Mouse (Mus musculus) hindbrain, embryonic 11.5 days (tissue): ENCODE results near the gene Slc25a34. TPM values are rescaled to one million over a fixed set of nuclear protein-coding genes. Genes with fewer than 3 reads are reported as not detected.

Experiments
- ATAC-seq: fragments of 200-750 bp; cut with Nextera tagmentation; 2 replicates; pipeline ENCODE4 v1.8.0; 2017; ENCODE audit warnings: mild to moderate bottlenecking, moderate TSS enrichment, moderate library complexity; ENCODE audit not compliant: low FRiP score
- DNase-seq: peaks from one replicate; pipeline ENCODE4 v3.0.0-alpha.2; 2015; ENCODE audit warnings: low spot score
- H3K27ac ChIP-seq: fragments of 300-500 bp; sonication (generic); 2 replicates; pipeline ENCODE4 v1.5.1; 2014; ENCODE audit warnings: mild to moderate bottlenecking, low read depth, low read length
- H3K27me3 ChIP-seq: fragments of 300-500 bp; sonication (generic); 2 replicates; pipeline ENCODE4 v1.6.1; 2014; ENCODE audit warnings: mild to moderate bottlenecking, low read length, moderate library complexity, mixed read lengths; ENCODE audit not compliant: control insufficient read depth, insufficient read depth
- H3K36me3 ChIP-seq: fragments of 300-500 bp; sonication (generic); 2 replicates; pipeline ENCODE4 v1.6.1; 2014; ENCODE audit warnings: mild to moderate bottlenecking, low read length, moderate library complexity, mixed read lengths; ENCODE audit not compliant: control insufficient read depth, insufficient read depth
- H3K4me1 ChIP-seq: fragments of 300-500 bp; sonication (generic); replicated peaks from 2 replicates; pipeline ENCODE4 v1.6.1; 2014; ENCODE audit warnings: low read length, mixed read lengths; ENCODE audit not compliant: control insufficient read depth, insufficient read depth
- H3K4me2 ChIP-seq: fragments of 300-500 bp; sonication (generic); replicated peaks from 2 replicates; pipeline ENCODE4 v1.6.1; 2014; ENCODE audit warnings: mild to moderate bottlenecking, low read depth, low read length
- H3K4me3 ChIP-seq: fragments of 300-500 bp; sonication (generic); 2 replicates; pipeline ENCODE4 v1.5.1; 2014; ENCODE audit warnings: low read depth, low read length
- H3K9ac ChIP-seq: fragments of 300-500 bp; sonication (generic); 2 replicates; pipeline ENCODE4 v1.6.1; 2014; ENCODE audit warnings: low read depth, low read length
- H3K9me3 ChIP-seq: fragments of 300-500 bp; sonication (generic); 2 replicates; pipeline ENCODE4 v1.6.1; 2016; ENCODE audit warnings: low read length; ENCODE audit not compliant: control insufficient read depth
- WGBS: fragments of 180-500 bp; shearing (Covaris S2); extraction: QIAGEN DNeasy Blood & Tissue Kit; methylation state at CpG from one replicate; pipeline ENCODE4 v1.1.7; 2014; 5-methylcytosine and 5-hydroxymethylcytosine counted together
- polyA plus RNA-seq: library from polyadenylated mRNA; unstranded; fragments of >200 nt; fragmentation: Nextera tagmentation; extraction: Ambion mirVana; gene quantifications from 2 replicates; pipeline ENCODE4 v1.2.1, GENCODE M21; 2014

Slc25a34 gene
- polyA plus RNA-seq, 1 experiment from 2014 or later: not detected

GRCm38 (mm10) chr4:141659739-141660138, 36.1 kb upstream of the Slc25a34 start:
- Histone ChIP-seq H3K9me3 (no peaks in the 10 kb centered on the region), H3K27me3 (no peaks in the 10 kb centered on the region), H3K4me2 (no peak overlapping the region), H3K4me1 (0 out of 2 replicates have a peak, but pooled peaks cover 6% of the 10 kb centered on the region), H3K27ac (no peak overlapping the region), H3K9ac (no peak overlapping the region), H3K4me3 (no peak overlapping the region), H3K36me3 (no peaks in the 10 kb centered on the region)
- DNase-seq (no peak), ATAC-seq (no peak)
- 72% methylated on average over 4 of the region's 4 CpGs for WGBS

DNA sequence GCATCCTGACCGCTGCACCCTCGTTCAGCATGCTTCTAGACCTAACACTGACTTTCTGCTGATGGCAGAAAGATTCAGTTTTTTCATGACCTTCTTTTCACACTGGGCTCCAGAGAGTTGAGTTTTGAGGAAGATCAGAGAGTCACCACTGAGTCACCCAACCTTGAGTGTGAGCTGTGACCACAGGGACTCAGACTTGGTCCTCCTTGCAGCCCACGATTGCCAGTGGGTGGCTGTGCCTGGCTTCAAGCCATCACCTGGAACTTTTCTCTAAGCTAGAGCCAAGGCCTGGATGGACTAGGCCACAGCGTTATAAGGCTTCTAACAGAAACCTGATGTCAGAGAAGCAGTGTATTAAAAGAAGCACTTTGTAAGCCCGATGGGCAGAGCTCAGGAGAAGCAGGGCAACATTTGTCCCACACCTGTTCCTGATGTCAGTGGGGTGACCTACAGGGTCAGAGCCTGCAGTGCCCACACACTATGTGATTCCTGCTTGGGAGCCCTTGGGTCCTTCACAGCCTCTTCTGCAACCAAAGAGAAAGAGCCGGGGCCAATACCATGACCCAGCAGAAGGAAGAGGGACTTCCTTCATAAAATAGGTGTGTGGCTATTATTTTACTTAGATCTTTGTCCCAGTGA, 35.3 kb upstream of the Slc25a34 start:
- Histone ChIP-seq H3K27ac (no peak overlapping the region), H3K9ac (no peak overlapping the region), H3K4me2 (no peak overlapping the region), H3K4me3 (no peak overlapping the region), H3K4me1 (0 out of 2 replicates have a peak, but pooled peaks cover 2% of the 10 kb centered on the region), H3K9me3 (no peaks in the 10 kb centered on the region), H3K27me3 (no peaks in the 10 kb centered on the region), H3K36me3 (no peaks in the 10 kb centered on the region)
- DNase-seq: no peak
- no peak for ATAC-seq
- WGBS: 95% methylated on average over 6 of the region's 6 CpGs

DNA sequence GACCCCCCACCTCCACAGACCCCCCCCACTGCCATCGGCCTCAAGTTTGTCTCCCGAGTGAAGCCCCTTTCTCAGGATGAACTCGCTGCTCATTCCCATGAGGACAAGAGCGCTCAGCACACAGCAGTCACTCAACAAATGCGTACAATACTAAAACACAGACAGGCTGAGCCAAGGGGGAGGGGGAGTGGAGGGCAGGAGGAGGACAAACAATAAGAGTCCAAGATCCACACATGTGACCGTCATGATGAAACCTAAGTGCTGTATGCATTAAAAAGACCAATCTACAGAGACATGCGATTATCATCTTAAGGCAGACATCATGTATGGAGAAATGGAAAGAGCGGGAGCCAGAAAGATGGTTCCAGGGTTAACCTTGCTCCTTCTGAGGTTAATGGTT, 33.3 kb upstream of the Slc25a34 start:
- Histone ChIP-seq H3K36me3 (no peaks in the 10 kb centered on the region), H3K9ac (no peak overlapping the region), H3K4me1 (no peaks in the 10 kb centered on the region), H3K9me3 (no peaks in the 10 kb centered on the region), H3K27ac (no peak overlapping the region), H3K27me3 (no peaks in the 10 kb centered on the region), H3K4me2 (no peak overlapping the region), H3K4me3 (no peak overlapping the region)
- 74% methylated on average over 8 of the region's 8 CpGs for WGBS
- ATAC-seq (no peak), DNase-seq (no peak)

GRCm38 (mm10) chr4:141655908-141656608, 32.4 kb upstream of the Slc25a34 start:
- H3K9ac ChIP-seq: no peak overlapping the region
- WGBS: 88% methylated on average over 12 of the region's 12 CpGs
- ATAC-seq (no peak), DNase-seq (no peak)
- no peak overlapping the region for H3K4me2 ChIP-seq
- H3K36me3 ChIP-seq: no peaks in the 10 kb centered on the region
- H3K4me3 ChIP-seq: no peak overlapping the region
- no peaks in the 10 kb centered on the region for H3K9me3 ChIP-seq
- H3K27ac ChIP-seq: no peak overlapping the region
- H3K27me3 ChIP-seq: no peaks in the 10 kb centered on the region
- no peaks in the 10 kb centered on the region for H3K4me1 ChIP-seq

- ATAC-seq: no peak
- no peak overlapping the region for H3K9ac ChIP-seq
- H3K4me3 ChIP-seq: no peak overlapping the region
- no peak for DNase-seq
- no peak overlapping the region for H3K27ac ChIP-seq
- no peaks in the 10 kb centered on the region for H3K4me1 ChIP-seq
- no peaks in the 10 kb centered on the region for H3K27me3 ChIP-seq
- H3K9me3 ChIP-seq: no peaks in the 10 kb centered on the region
- H3K4me2 ChIP-seq: no peak overlapping the region
- WGBS: 91% methylated on average over 6 of the region's 6 CpGs
- H3K36me3 ChIP-seq: no peaks in the 10 kb centered on the region
These were observed 30.9 kb upstream of the Slc25a34 start for GRCm38 (mm10) chr4:141654509-141654908.

- H3K4me3 ChIP-seq: no peak overlapping the region
- no peaks in the 10 kb centered on the region for H3K9me3 ChIP-seq
- no peaks in the 10 kb centered on the region for H3K4me1 ChIP-seq
- 92% methylated on average over 13 of the region's 13 CpGs for whole genome bisulfite sequencing
- H3K27me3 ChIP-seq: no peaks in the 10 kb centered on the region
- DNase-seq (no peak), ATAC-seq (no peak)
- H3K4me2 ChIP-seq: no peak overlapping the region
- H3K27ac ChIP-seq: no peak overlapping the region
- no peak overlapping the region for H3K9ac ChIP-seq
- no peaks in the 10 kb centered on the region for H3K36me3 ChIP-seq
These were observed 30.2 kb upstream of the Slc25a34 start for GRCm38 (mm10) chr4:141653813-141654212.

- 93% methylated on average over 8 of the region's 8 CpGs for WGBS
- no peak overlapping the region for H3K4me3 ChIP-seq
- ATAC-seq: no peak
- no peak for DNase-seq
- no peaks in the 10 kb centered on the region for H3K27me3 ChIP-seq
- no peak overlapping the region for H3K27ac ChIP-seq
- no peak overlapping the region for H3K4me2 ChIP-seq
- H3K36me3 ChIP-seq: no peaks in the 10 kb centered on the region
- H3K9me3 ChIP-seq: no peaks in the 10 kb centered on the region
- no peaks in the 10 kb centered on the region for H3K4me1 ChIP-seq
- no peak overlapping the region for H3K9ac ChIP-seq
These were observed 29.4 kb upstream of the Slc25a34 start for GRCm38 (mm10) chr4:141653044-141653443.

DNA sequence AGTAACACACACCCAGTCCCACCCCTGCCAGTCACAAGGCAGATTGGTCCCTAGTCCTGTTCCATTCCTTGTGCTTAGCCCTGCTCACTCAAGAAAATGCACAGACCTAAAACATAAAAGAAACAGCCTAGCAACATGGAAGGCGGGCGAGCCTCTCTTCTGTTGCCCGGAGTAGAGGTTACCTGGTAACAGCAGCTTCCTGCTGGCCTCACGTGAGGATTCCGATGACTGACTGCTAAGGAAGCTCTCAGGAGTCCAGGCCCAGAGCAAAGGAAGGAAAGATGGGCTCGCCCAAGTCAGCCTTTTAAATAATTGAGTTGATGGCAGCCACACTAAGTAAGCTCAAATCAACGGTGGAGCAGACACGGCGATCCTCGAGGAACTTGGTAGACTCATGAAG, 28.3 kb upstream of the Slc25a34 start:
- H3K36me3 ChIP-seq: no peaks in the 10 kb centered on the region
- DNase-seq (no peak), ATAC-seq (no peak)
- 88% methylated on average over 10 of the region's 10 CpGs for WGBS
- H3K9me3 ChIP-seq: no peaks in the 10 kb centered on the region
- no peaks in the 10 kb centered on the region for H3K27me3 ChIP-seq
- no peak overlapping the region for H3K9ac ChIP-seq
- H3K4me1 ChIP-seq: no peaks in the 10 kb centered on the region
- H3K4me3 ChIP-seq: no peak overlapping the region
- H3K4me2 ChIP-seq: no peak overlapping the region
- no peak overlapping the region for H3K27ac ChIP-seq

GRCm38 (mm10) chr4:141651286-141651685, 27.7 kb upstream of the Slc25a34 start:
- ATAC-seq (no peak), DNase-seq (no peak)
- Histone ChIP-seq H3K9me3 (no peaks in the 10 kb centered on the region), H3K27ac (no peak overlapping the region), H3K4me1 (no peaks in the 10 kb centered on the region), H3K27me3 (no peaks in the 10 kb centered on the region), H3K4me3 (no peak overlapping the region), H3K4me2 (no peak overlapping the region), H3K36me3 (no peaks in the 10 kb centered on the region), H3K9ac (no peak overlapping the region)
- WGBS: 90% methylated on average over 6 of the region's 6 CpGs
